Mouse (Mus musculus): Measurements from ENCODE around the gene Dcaf12.

DNA sequence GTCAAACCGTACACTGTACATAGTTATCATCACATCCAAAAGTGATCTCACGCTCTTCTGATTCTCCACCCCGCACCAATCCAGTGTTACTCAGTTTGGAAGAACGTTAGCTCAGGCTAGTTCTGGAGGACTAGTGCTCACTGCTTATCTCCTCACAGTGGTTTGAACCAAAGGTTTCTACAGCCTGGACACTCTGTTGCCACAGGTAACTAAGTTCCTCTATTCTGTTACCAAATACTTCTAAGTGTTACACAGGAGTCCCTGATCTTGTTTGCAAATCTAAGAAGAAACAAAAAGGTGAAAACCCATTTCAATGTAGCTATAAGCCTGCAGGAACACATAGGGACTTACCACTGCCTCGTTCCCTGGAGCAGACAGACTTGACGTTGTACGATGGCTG is 18.7 kb downstream of the Dcaf12 start:
- TF ChIP-seq POLR2A (IDR thresholded peaks at IDR 0.05; ENCODE audit: low read depth, low read length) (no peak), CTCF (IDR thresholded peaks at IDR 0.05; ENCODE audit: borderline replicate concordance, insufficient read depth, low read length) (no peak)
